Mouse (Mus musculus) forebrain, embryonic 11.5 days (tissue): ENCODE results near the gene Acsl3. TPM values are rescaled to one million over a fixed set of nuclear protein-coding genes. Genes with fewer than 3 reads are reported as not detected.

Source experiments
- ATAC-seq: fragments of 200-750 bp; cut with Nextera tagmentation; replicated peaks from 2 replicates; pipeline ENCODE4 v1.8.0; 2017; ENCODE audit warnings: moderate TSS enrichment; ENCODE audit not compliant: low FRiP score
- DNase-seq: peaks from one replicate; pipeline ENCODE4 v3.0.0-alpha.2; 2017; ENCODE audit warnings: low spot score
- H3K27ac ChIP-seq: fragments of 300-500 bp; sonication (generic); 2 replicates; pipeline ENCODE4 v1.5.1; 2014; ENCODE audit warnings: low read depth, low read length
- H3K27me3 ChIP-seq: fragments of 300-500 bp; sonication (generic); 2 replicates; pipeline ENCODE4 v1.6.1; 2014; ENCODE audit warnings: mild to moderate bottlenecking, low read length, mixed read lengths; ENCODE audit not compliant: control insufficient read depth, insufficient read depth
- H3K36me3 ChIP-seq: fragments of 300-500 bp; sonication (generic); 2 replicates; pipeline ENCODE4 v1.6.1; 2014; ENCODE audit warnings: mild to moderate bottlenecking, low read length, moderate library complexity, mixed read lengths; ENCODE audit not compliant: control insufficient read depth, insufficient read depth
- H3K4me1 ChIP-seq: fragments of 300-500 bp; sonication (generic); replicated peaks from 2 replicates; pipeline ENCODE4 v1.6.1; 2014; ENCODE audit warnings: low read length, mixed read lengths; ENCODE audit not compliant: control insufficient read depth, insufficient read depth
- H3K4me2 ChIP-seq: fragments of 300-500 bp; sonication (generic); 2 replicates; pipeline ENCODE4 v1.6.1; 2014; ENCODE audit warnings: low read depth, mild to moderate bottlenecking, low read length, moderate library complexity, mixed read lengths; ENCODE audit not compliant: severe bottlenecking
- H3K4me3 ChIP-seq: fragments of 300-500 bp; sonication (generic); 2 replicates; pipeline ENCODE4 v1.5.1; 2014; ENCODE audit warnings: low read depth, low read length
- H3K9ac ChIP-seq: fragments of 300-500 bp; sonication (generic); 2 replicates; pipeline ENCODE4 v1.6.1; 2014; ENCODE audit warnings: low read length
- H3K9me3 ChIP-seq: fragments of 300-500 bp; sonication (generic); 2 replicates; pipeline ENCODE4 v1.6.1; 2016; ENCODE audit warnings: low read length, mixed read lengths; ENCODE audit not compliant: control insufficient read depth
- WGBS: fragments of 180-500 bp; shearing (Covaris S2); extraction: QIAGEN DNeasy Blood & Tissue Kit; methylation state at CpG from one replicate; pipeline ENCODE4 v1.1.7; 2014; 5-methylcytosine and 5-hydroxymethylcytosine counted together
- polyA plus RNA-seq: library from polyadenylated mRNA; unstranded; fragments of >200 nt; fragmentation: Nextera tagmentation; extraction: Ambion mirVana; gene quantifications from 2 replicates; pipeline ENCODE4 v1.2.1, GENCODE M21; 2014

Acsl3 gene
- polyA plus RNA-seq, 1 experiment from 2014 or later, result 102 TPM

GRCm38 (mm10) chr1:78698138-78698537 is 40.5 kb downstream of the Acsl3 start:
- WGBS, result 83% methylated on average over 6 of the region's 6 CpGs
- no peak for ATAC-seq
- H3K36me3 ChIP-seq, result peaks cover 3% of the 10 kb centered on the region; the same call in 1 of the 2 replicates
- no peak overlapping the region for H3K4me3 ChIP-seq
- no peak overlapping the region for H3K9ac ChIP-seq
- H3K27ac ChIP-seq, result no peak overlapping the region
- peak; percentile 13 for DNase-seq
- H3K4me1 ChIP-seq, result no peaks in the 10 kb centered on the region
- no peaks in the 10 kb centered on the region for H3K27me3 ChIP-seq
- H3K4me2 ChIP-seq, result no peak overlapping the region
- H3K9me3 ChIP-seq, result no peaks in the 10 kb centered on the region

GRCm38 (mm10) chr1:78701740-78702139 is 44.1 kb downstream of the Acsl3 start:
- Histone ChIP-seq H3K27ac (no peak overlapping the region), H3K36me3 (peaks cover 7% of the 10 kb centered on the region; the same call in 1 of the 2 replicates), H3K4me1 (no peaks in the 10 kb centered on the region), H3K9ac (no peak overlapping the region), H3K27me3 (no peaks in the 10 kb centered on the region), H3K9me3 (no peaks in the 10 kb centered on the region), H3K4me3 (no peak overlapping the region), H3K4me2 (no peak overlapping the region)
- DNase-seq, result no peak
- ATAC-seq, result no peak
- WGBS, result 96% methylated on average over 3 of the region's 3 CpGs

- H3K9me3 ChIP-seq, result no peaks in the 10 kb centered on the region
- ATAC-seq (no peak), DNase-seq (no peak)
- no peaks in the 10 kb centered on the region for H3K4me1 ChIP-seq
- no peak overlapping the region for H3K4me3 ChIP-seq
- H3K9ac ChIP-seq, result no peak overlapping the region
- H3K4me2 ChIP-seq, result no peak overlapping the region
- H3K27me3 ChIP-seq, result no peaks in the 10 kb centered on the region
- 89% methylated on average over 14 of the region's 14 CpGs for WGBS
- no peak overlapping the region for H3K27ac ChIP-seq
- H3K36me3 ChIP-seq, result peaks cover 7% of the 10 kb centered on the region; the same call in 1 of the 2 replicates
Measured at GRCm38 (mm10) chr1:78702282-78702963, 44.8 kb downstream of the Acsl3 start.

- Histone ChIP-seq H3K27ac (no peak overlapping the region), H3K4me1 (no peaks in the 10 kb centered on the region), H3K36me3 (peaks cover 7% of the 10 kb centered on the region; the same call in 1 of the 2 replicates), H3K9me3 (no peaks in the 10 kb centered on the region), H3K9ac (no peak overlapping the region), H3K4me3 (no peak overlapping the region), H3K4me2 (no peak overlapping the region), H3K27me3 (no peaks in the 10 kb centered on the region)
- no peak for ATAC-seq
- WGBS, result 92% methylated on average over 2 of the region's 2 CpGs
- no peak for DNase-seq
Measured at GRCm38 (mm10) chr1:78702964-78703285, 45.3 kb downstream of the Acsl3 start.

- Histone ChIP-seq H3K27ac (no peak overlapping the region), H3K36me3 (peaks cover 7% of the 10 kb centered on the region; the same call in 1 of the 2 replicates), H3K9me3 (no peaks in the 10 kb centered on the region), H3K27me3 (no peaks in the 10 kb centered on the region), H3K9ac (no peak overlapping the region), H3K4me1 (no peaks in the 10 kb centered on the region), H3K4me3 (no peak overlapping the region), H3K4me2 (no peak overlapping the region)
- DNase-seq (no peak), ATAC-seq (no peak)
- 94% methylated on average over 10 of the region's 10 CpGs for WGBS
Measured at GRCm38 (mm10) chr1:78706338-78706737, 48.7 kb downstream of the Acsl3 start.

- H3K27ac ChIP-seq, result no peak overlapping the region
- H3K4me2 ChIP-seq, result no peak overlapping the region
- ATAC-seq (no peak), DNase-seq (peak; percentile 38)
- H3K4me3 ChIP-seq, result no peak overlapping the region
- H3K9ac ChIP-seq, result no peak overlapping the region
- 74% methylated on average over 4 of the region's 4 CpGs for WGBS
- H3K36me3 ChIP-seq, result peaks cover 4% of the 10 kb centered on the region; the same call in 1 of the 2 replicates
- H3K4me1 ChIP-seq, result no peaks in the 10 kb centered on the region
- H3K9me3 ChIP-seq, result no peaks in the 10 kb centered on the region
- H3K27me3 ChIP-seq, result no peaks in the 10 kb centered on the region
Measured at GRCm38 (mm10) chr1:78707280-78707679, 49.7 kb downstream of the Acsl3 start.

- H3K36me3 ChIP-seq, result no peaks in the 10 kb centered on the region
- H3K4me2 ChIP-seq, result no peak overlapping the region
- ATAC-seq, result no peak
- H3K4me1 ChIP-seq, result no peaks in the 10 kb centered on the region
- no peaks in the 10 kb centered on the region for H3K9me3 ChIP-seq
- DNase-seq, result no peak
- no peak overlapping the region for H3K9ac ChIP-seq
- no peaks in the 10 kb centered on the region for H3K27me3 ChIP-seq
- no peak overlapping the region for H3K27ac ChIP-seq
- H3K4me3 ChIP-seq, result no peak overlapping the region
Measured at GRCm38 (mm10) chr1:78710026-78710425, 52.4 kb downstream of the Acsl3 start.

GRCm38 (mm10) chr1:78710613-78711329 is 53.1 kb downstream of the Acsl3 start:
- ATAC-seq (no peak), DNase-seq (no peak)
- H3K4me2 ChIP-seq, result no peak overlapping the region
- H3K27me3 ChIP-seq, result no peaks in the 10 kb centered on the region
- no peaks in the 10 kb centered on the region for H3K4me1 ChIP-seq
- no peak overlapping the region for H3K4me3 ChIP-seq
- H3K9ac ChIP-seq, result no peak overlapping the region
- no peaks in the 10 kb centered on the region for H3K9me3 ChIP-seq
- H3K27ac ChIP-seq, result no peak overlapping the region
- WGBS, result 89% methylated on average over 5 of the region's 5 CpGs
- H3K36me3 ChIP-seq, result no peaks in the 10 kb centered on the region
